Mouse (Mus musculus) liver, adult 2 months (tissue): ENCODE measurements around the gene Dnase1. TPM values are rescaled to one million over a fixed set of nuclear protein-coding genes. Genes with fewer than 3 reads are reported as not detected.

ENCODE experiments used
- DNase-seq: peaks from one replicate; pipeline ENCODE4 v3.0.0-alpha.2; 2011; ENCODE audit warnings: low read depth, low spot score; ENCODE audit errors: extremely low read depth
- H3K27ac ChIP-seq: fragments of 200-500 bp; replicated peaks from 2 replicates; pipeline ENCODE4 v1.5.1; 2012; ENCODE audit warnings: low read depth, mild to moderate bottlenecking, control low read depth, inconsistent platforms, low read length; ENCODE audit not compliant: insufficient read depth
- H3K27me3 ChIP-seq: fragments of 200-500 bp; 2 replicates; pipeline ENCODE4 v1.6.1; 2012; ENCODE audit warnings: mild to moderate bottlenecking, moderate library complexity, low read length, inconsistent platforms; ENCODE audit not compliant: control insufficient read depth, insufficient read depth
- H3K36me3 ChIP-seq: fragments of 200-500 bp; 2 replicates; pipeline ENCODE4 v1.6.1; 2012; ENCODE audit warnings: low read length, inconsistent platforms; ENCODE audit not compliant: control insufficient read depth, insufficient read depth
- H3K4me1 ChIP-seq: fragments of 200-500 bp; 2 replicates; pipeline ENCODE4 v1.6.1; 2011; ENCODE audit warnings: low read length; ENCODE audit not compliant: control insufficient read depth, insufficient read depth
- H3K4me3 ChIP-seq: fragments of 200-500 bp; 2 replicates; pipeline ENCODE4 v1.5.1; 2011; ENCODE audit warnings: low read depth, mild to moderate bottlenecking, control low read depth, low read length, moderate library complexity; ENCODE audit not compliant: insufficient read depth
- H3K79me2 ChIP-seq: fragments of 200-500 bp; 2 replicates; pipeline ENCODE4 v1.6.1; 2012; ENCODE audit warnings: inconsistent platforms, mild to moderate bottlenecking, low read length, moderate library complexity; ENCODE audit not compliant: control insufficient read depth, insufficient read depth
- H3K9ac ChIP-seq: fragments of 200-500 bp; 2 replicates; pipeline ENCODE4 v1.6.1; 2012; ENCODE audit warnings: low read depth, mild to moderate bottlenecking, control low read depth, inconsistent platforms, low read length
- CTCF ChIP-seq: fragments of 200-500 bp; IDR thresholded peaks from 2 replicates; pipeline ENCODE4 v1.5.1; 2011; ENCODE audit warnings: low read depth, low read length, control low read depth
- POLR2A ChIP-seq: fragments of 200-500 bp; IDR thresholded peaks from 2 replicates; pipeline ENCODE4 v1.6.1; 2011; ENCODE audit warnings: low read length, control low read depth; ENCODE audit not compliant: insufficient read depth; ENCODE audit errors: extremely low read depth
- WGBS: fragments of 180-500 bp; shearing (Covaris S2); methylation state at CpG from one replicate; pipeline ENCODE4 v1.1.7; 2018; 5-methylcytosine and 5-hydroxymethylcytosine counted together
- polyA plus RNA-seq: library from polyadenylated mRNA; depleted of rRNA; stranded (reverse); fragments of >200 nt; gene quantifications from 2 replicates; pipeline ENCODE4 v1.2.3, GENCODE M21; 2012
- total RNA-seq: library from RNA; depleted of rRNA; stranded (reverse); fragments of >200 nt; gene quantifications from 2 replicates; pipeline ENCODE4 v1.2.3, GENCODE M21; 2014

The Dnase1 gene
- total and polyA plus RNA-seq, 2 experiments: 0.16 TPM; not detected in 1

GRCm38 (mm10) chr16:4031441-4032274 lies 5.1 kb upstream of the Dnase1 start:
- peaks cover 11% of the 10 kb centered on the region for H3K4me1 ChIP-seq
- WGBS: 44% methylated on average over 5 of the region's 6 CpGs
- peak overlapping the region; percentile 54; the same call in 1 of the 2 replicates for H3K27ac ChIP-seq
- TF ChIP-seq POLR2A (no peak), CTCF (no peak)
- H3K79me2 ChIP-seq: no peaks in the 10 kb centered on the region
- H3K4me3 ChIP-seq: no peak overlapping the region
- H3K9ac ChIP-seq: no peak overlapping the region
- no peaks in the 10 kb centered on the region for H3K27me3 ChIP-seq
- no peaks in the 10 kb centered on the region for H3K36me3 ChIP-seq
- DNase-seq: peak; percentile 75

- Histone ChIP-seq H3K4me1 (peaks cover 11% of the 10 kb centered on the region), H3K27ac (peak overlapping the region; percentile 43; the same call in 1 of the 2 replicates), H3K9ac (no peak overlapping the region), H3K79me2 (no peaks in the 10 kb centered on the region), H3K36me3 (no peaks in the 10 kb centered on the region), H3K4me3 (no peak overlapping the region), H3K27me3 (no peaks in the 10 kb centered on the region)
- WGBS: 17% methylated on average over 6 of the region's 6 CpGs
- DNase-seq: peak; percentile 87
- TF ChIP-seq POLR2A: no peak
- no peak for TF ChIP-seq CTCF
Measured at GRCm38 (mm10) chr16:4032341-4032748, 4.4 kb upstream of the Dnase1 start.

GRCm38 (mm10) chr16:4033971-4034370 lies 2.8 kb upstream of the Dnase1 start:
- H3K79me2 ChIP-seq: no peaks in the 10 kb centered on the region
- H3K27ac ChIP-seq: no peak overlapping the region
- DNase-seq: no peak
- H3K9ac ChIP-seq: no peak overlapping the region
- peaks cover 11% of the 10 kb centered on the region for H3K4me1 ChIP-seq
- no peak overlapping the region for H3K4me3 ChIP-seq
- whole genome bisulfite sequencing: 81% methylated on average over 5 of the region's 5 CpGs
- TF ChIP-seq CTCF: no peak
- TF ChIP-seq POLR2A: no peak
- H3K27me3 ChIP-seq: no peaks in the 10 kb centered on the region
- H3K36me3 ChIP-seq: peaks cover 9% of the 10 kb centered on the region; the same call in 1 of the 2 replicates

GRCm38 (mm10) chr16:4034476-4034875 lies 2.3 kb upstream of the Dnase1 start:
- H3K4me3 ChIP-seq: no peak overlapping the region
- no peak overlapping the region for H3K9ac ChIP-seq
- no peak for DNase-seq
- no peak for TF ChIP-seq POLR2A
- TF ChIP-seq CTCF: no peak
- H3K4me1 ChIP-seq: peaks cover 11% of the 10 kb centered on the region
- no peaks in the 10 kb centered on the region for H3K79me2 ChIP-seq
- H3K27me3 ChIP-seq: no peaks in the 10 kb centered on the region
- peaks cover 11% of the 10 kb centered on the region; the same call in 1 of the 2 replicates for H3K36me3 ChIP-seq
- 90% methylated on average over 3 of the region's 3 CpGs for WGBS
- no peak overlapping the region for H3K27ac ChIP-seq

DNA sequence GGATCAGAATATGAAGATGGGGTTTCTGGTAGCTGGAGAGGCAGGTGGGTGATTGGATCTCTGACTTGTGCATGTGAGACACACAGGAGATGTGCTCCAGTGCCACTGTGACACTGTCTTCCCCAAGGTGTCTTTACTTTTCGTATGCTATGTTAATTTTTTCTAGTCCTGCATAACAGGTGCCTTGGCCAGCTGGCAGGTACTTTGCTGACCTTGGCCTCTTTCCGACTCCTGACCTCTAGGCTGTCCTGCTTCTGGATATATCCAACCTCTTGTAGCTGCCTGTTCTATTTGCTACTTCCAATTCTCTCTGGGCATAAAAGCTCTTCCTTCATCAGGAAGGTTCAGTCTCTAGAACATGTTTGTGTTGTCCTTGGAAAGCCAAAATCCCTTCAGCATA lies 1.2 kb upstream of the Dnase1 start:
- H3K27me3 ChIP-seq: no peaks in the 10 kb centered on the region
- no peaks in the 10 kb centered on the region for H3K79me2 ChIP-seq
- H3K4me3 ChIP-seq: no peak overlapping the region
- H3K4me1 ChIP-seq: peaks cover 11% of the 10 kb centered on the region
- WGBS: 30% methylated on average over 2 of the region's 2 CpGs
- no peak overlapping the region for H3K27ac ChIP-seq
- H3K36me3 ChIP-seq: peaks cover 20% of the 10 kb centered on the region
- H3K9ac ChIP-seq: no peak overlapping the region
- DNase-seq: peak; percentile 71
- TF ChIP-seq CTCF: no peak

- no peak for DNase-seq
- no peak overlapping the region for H3K27ac ChIP-seq
Measured at GRCm38 (mm10) chr16:4037690-4038089, 948 bp downstream of the Dnase1 start.

More at GRCm38 (mm10) chr16:4037690-4038089, 948 bp downstream of the Dnase1 start:
- Histone ChIP-seq H3K9ac (no peak overlapping the region), H3K36me3 (peaks cover 32% of the 10 kb centered on the region), H3K27me3 (no peaks in the 10 kb centered on the region), H3K79me2 (no peaks in the 10 kb centered on the region), H3K4me1 (peaks cover 4% of the 10 kb centered on the region), H3K4me3 (no peak overlapping the region)
- no peak for TF ChIP-seq CTCF
- TF ChIP-seq POLR2A: no peak
- WGBS: 94% methylated on average over 7 of the region's 7 CpGs
